Mouse (Mus musculus) MEL (cell line): ENCODE measurements around the gene Sun5. TPM values are rescaled to one million over a fixed set of nuclear protein-coding genes. Genes with fewer than 3 reads are reported as not detected.
A peak's percentile ranks its signal among the peaks of the same experiment; 100 is the strongest.
"Not testable (repeated sequence)": the region's sequence is repeated elsewhere in the genome, so short reads cannot be mapped to it uniquely, and the experiment has no call there.

Experiments used
- DNase-seq: peaks from one replicate; pipeline ENCODE4 v3.0.0; 2011; ENCODE audit warnings: low read depth, low spot score
- H3K27ac ChIP-seq: 2 replicates; pipeline ENCODE4 v1.5.1; 2012; ENCODE audit warnings: low read depth, mild to moderate bottlenecking, control low read depth, low read length, moderate library complexity; ENCODE audit not compliant: control insufficient read depth
- H3K27me3 ChIP-seq, 2 experiments: fragments of 150-350 bp in 1 of 2; sonication (generic) in 1 of 2; 2 replicates each; pipeline ENCODE4 v1.6.1; 2012; ENCODE audit warnings: low read length in 2 of 2, mild to moderate bottlenecking in 2 of 2, improper control_type of control experiment in 1 of 2, moderate library complexity in 1 of 2; ENCODE audit not compliant: insufficient read depth in 2 of 2, control insufficient read depth in 1 of 2
- H3K36me3 ChIP-seq, 2 experiments: 2 replicates each; pipeline ENCODE4 v1.6.1; 2012 to 2014; ENCODE audit warnings: low read length in 2 of 2, improper control_type of control experiment in 1 of 2, inconsistent platforms in 1 of 2, mild to moderate bottlenecking in 1 of 2; ENCODE audit not compliant: insufficient read depth in 2 of 2, control insufficient read depth in 1 of 2
- H3K4me1 ChIP-seq, 2 experiments: fragments of 150-350 bp in 1 of 2; sonication (generic) in 1 of 2; 2 replicates each; pipeline ENCODE4 v1.6.1; 2012; ENCODE audit warnings: low read length in 2 of 2, improper control_type of control experiment in 1 of 2, mild to moderate bottlenecking in 1 of 2; ENCODE audit not compliant: insufficient read depth in 2 of 2, control insufficient read depth in 1 of 2
- H3K4me3 ChIP-seq, 2 experiments: fragments of 150-350 bp in 1 of 2; sonication (generic) in 1 of 2; 2 replicates each; pipeline ENCODE4 v1.5.1; 2012; ENCODE audit warnings: low read depth in 2 of 2, low read length in 2 of 2, mild to moderate bottlenecking in 2 of 2, moderate library complexity in 2 of 2, control low read depth in 1 of 2, improper control_type of control experiment in 1 of 2; ENCODE audit not compliant: control insufficient read depth in 1 of 2, insufficient read depth in 1 of 2
- H3K79me2 ChIP-seq: 2 replicates; pipeline ENCODE4 v1.6.1; 2012; ENCODE audit warnings: mild to moderate bottlenecking, low read length, moderate library complexity; ENCODE audit not compliant: control insufficient read depth, poor library complexity, insufficient read depth
- H3K9ac ChIP-seq: 2 replicates; pipeline ENCODE4 v1.6.1; 2012; ENCODE audit warnings: low read depth, mild to moderate bottlenecking, control low read depth, low read length, moderate library complexity; ENCODE audit not compliant: control insufficient read depth, poor library complexity, severe bottlenecking
- H3K9me3 ChIP-seq: fragments of 150-350 bp; sonication (generic); replicated peaks from 2 replicates; pipeline ENCODE4 v1.6.1; 2012; ENCODE audit warnings: mild to moderate bottlenecking, low read length, improper control_type of control experiment, moderate library complexity; ENCODE audit not compliant: insufficient read depth
- CTCF ChIP-seq, 3 experiments: IDR thresholded peaks in 2 of 3; conservative IDR thresholded peaks in 1 of 3; 2 replicates each; pipeline ENCODE4 v1.5.1; 2011 to 2012; ENCODE audit warnings: low read length in 3 of 3, low read depth in 2 of 3, mild to moderate bottlenecking in 2 of 3, improper control_type of control experiment in 1 of 3, inconsistent platforms in 1 of 3, mixed read lengths in 1 of 3, moderate library complexity in 1 of 3; ENCODE audit not compliant: control insufficient read depth in 1 of 3, insufficient read depth in 1 of 3, poor library complexity in 1 of 3, severe bottlenecking in 1 of 3
- E2F4 ChIP-seq: IDR thresholded peaks from 2 replicates; pipeline ENCODE4 v1.6.1; 2011; ENCODE audit warnings: low read depth, low read length, improper control_type of control experiment, borderline replicate concordance
- JUND ChIP-seq: IDR thresholded peaks from 2 replicates; pipeline ENCODE4 v1.6.1; 2011; ENCODE audit warnings: low read depth, mild to moderate bottlenecking, improper control_type of control experiment, low read length
- MAX ChIP-seq: IDR thresholded peaks from 2 replicates; pipeline ENCODE4 v1.6.1; 2011; ENCODE audit warnings: low read length, improper control_type of control experiment
- RAD21 ChIP-seq: IDR thresholded peaks from 2 replicates; pipeline ENCODE4 v1.6.1; 2011; ENCODE audit warnings: mild to moderate bottlenecking, low read depth, low read length, improper control_type of control experiment
- SMC3 ChIP-seq: IDR thresholded peaks from 2 replicates; pipeline ENCODE4 v1.6.1; 2011; ENCODE audit warnings: low read depth, low read length, improper control_type of control experiment
- TAL1 ChIP-seq: IDR thresholded peaks from 2 replicates; pipeline ENCODE4 v1.6.1; 2012; ENCODE audit warnings: mild to moderate bottlenecking, inconsistent platforms, low read length, moderate library complexity, mixed read lengths
- USF2 ChIP-seq, 2 experiments: IDR thresholded peaks; 2 replicates each; pipeline ENCODE4 v1.6.1; 2011 to 2012; ENCODE audit warnings: improper control_type of control experiment in 2 of 2, low read length in 2 of 2, borderline replicate concordance in 1 of 2, inconsistent platforms in 1 of 2, low read depth in 1 of 2, mild to moderate bottlenecking in 1 of 2; ENCODE audit not compliant: insufficient read depth in 1 of 2
- ZC3H11A ChIP-seq: IDR thresholded peaks from 2 replicates; pipeline ENCODE4 v1.6.1; 2012; ENCODE audit warnings: low read depth, mild to moderate bottlenecking, inconsistent platforms, low read length, improper control_type of control experiment
- ZNF384 ChIP-seq: IDR thresholded peaks from 2 replicates; pipeline ENCODE4 v1.6.1; 2012; ENCODE audit warnings: low read depth, mild to moderate bottlenecking, inconsistent platforms, low read length, improper control_type of control experiment
- polyA plus RNA-seq, 2 experiments: library from polyadenylated mRNA; stranded (reverse) in 1 of 2; unstranded in 1 of 2; fragments of >175 nt in 1 of 2; fragments of >200 nt in 1 of 2; gene quantifications; 2 replicates each; pipeline versions ENCODE4 v1.2.1 to v1.2.4; 2012; ENCODE audit warnings: low replicate concordance in 2 of 2, low read depth in 1 of 2; ENCODE audit not compliant: insufficient read length in 2 of 2, insufficient read depth in 1 of 2, missing spikeins in 1 of 2
- total RNA-seq: library from RNA; depleted of rRNA; stranded (reverse); fragments of 300-350 nt; gene quantifications from 2 replicates; pipeline ENCODE4 v1.2.3, GENCODE M21; 2012; rRNA removed

Gene Sun5
- total and polyA plus RNA-seq, 3 experiments: not detected

- Histone ChIP-seq H3K4me3 (no peak overlapping the region), H3K27me3 (peaks cover 0 to 2% of the 10 kb centered on the region in 2 experiments; a peak in 2 of 4 replicates), H3K27ac (no peak overlapping the region), H3K9ac (no peak overlapping the region), H3K9me3 (no peaks in the 10 kb centered on the region), H3K36me3 (no peaks in the 10 kb centered on the region), H3K79me2 (no peaks in the 10 kb centered on the region), H3K4me1 (no peaks in the 10 kb centered on the region)
- no peak for DNase-seq
- TF ChIP-seq MAX: no peak
- no peak for TF ChIP-seq ZNF384
- TF ChIP-seq JUND: no peak
- TF ChIP-seq TAL1: no peak
- TF ChIP-seq E2F4: no peak
- TF ChIP-seq USF2 (IDR thresholded peaks at IDR 0.05; ENCODE audit: borderline replicate concordance in 1 of 2, insufficient read depth in 1 of 2, low read depth in 1 of 2, low read length in 2 of 2): no peak
These were observed 62.7 kb downstream of the Sun5 start for GRCm38 (mm10) chr2:153808146-153808545.

GRCm38 (mm10) chr2:153807464-153807863 lies 63.4 kb downstream of the Sun5 start:
- H3K4me3 ChIP-seq, H3K27me3 ChIP-seq, H3K4me1 ChIP-seq, H3K79me2 ChIP-seq, H3K9ac ChIP-seq, H3K27ac ChIP-seq, H3K36me3 ChIP-seq, H3K9me3 ChIP-seq: not testable (repeated sequence)
- TF ChIP-seq ZC3H11A (0 out of 2 replicates have a peak, but pooled peaks have one; percentile 12), RAD21 (peak; percentile 50), SMC3 (peak; percentile 49), CTCF (IDR thresholded peaks at IDR 0.05 in 2 of 3, conservative IDR thresholded peaks at IDR 0.05 in 1 of 3; ENCODE audit: control insufficient read depth in 1 of 3, insufficient read depth in 1 of 3, low read depth in 2 of 3, low read length in 3 of 3, poor library complexity in 1 of 3, severe bottlenecking in 1 of 3) (peak; percentile 53 to 63 (median 62); a peak in 5 of 6 replicates)
- peak; percentile 58 for DNase-seq

Other genes with a start within 250 kb of the Sun5 start
- 25.3 and 25.5 TPM in 2 replicates for gene Commd7, start 238.3 kb downstream of the Sun5 start, total RNA-seq
- 10 to 100 TPM in 1 of 2 experiments, not detected in 1; 36.1 TPM for gene Commd7, start 238.3 kb downstream of the Sun5 start, polyA plus RNA-seq
- 10.1 and 11.6 TPM in 2 replicates for gene Dnmt3b, start 221.6 kb downstream of the Sun5 start, total RNA-seq
- 10 to 100 TPM in 1 of 2 experiments, not detected in 1; 17.5 TPM for gene Dnmt3b, start 221.6 kb downstream of the Sun5 start, polyA plus RNA-seq
- gene Dnmt3c, start 174.4 kb downstream of the Sun5 start, total RNA-seq: 0.26 and 0.65 TPM in 2 replicates
- under 1 TPM in 1 of 2 experiments, not detected in 1; 0.45 TPM for gene Dnmt3c, start 174.4 kb downstream of the Sun5 start, polyA plus RNA-seq
- 57.7 and 60.0 TPM in 2 replicates for gene Mapre1, start 129.8 kb downstream of the Sun5 start, total RNA-seq
- 10 to 100 TPM in 1 of 2 experiments, not detected in 1; 94.8 TPM for gene Mapre1, start 129.8 kb downstream of the Sun5 start, polyA plus RNA-seq
- 0.04 and 0.13 TPM in 2 replicates for gene Efcab8, start 91.2 kb downstream of the Sun5 start, total RNA-seq
- gene Efcab8, start 91.2 kb downstream of the Sun5 start, polyA plus RNA-seq: under 1 TPM in 1 of 2 experiments, not detected in 1; 0.19 TPM
- not detected in 2 replicates for gene Bpifb2, start 4.0 kb upstream of the Sun5 start, total RNA-seq
- gene Bpifb2, start 4.0 kb upstream of the Sun5 start, polyA plus RNA-seq: not detected
- gene Bpifb6, start 29.3 kb upstream of the Sun5 start, total RNA-seq: not detected in 2 replicates
- not detected for gene Bpifb6, start 29.3 kb upstream of the Sun5 start, polyA plus RNA-seq
- not detected in 2 replicates for gene Bpifb3, start 47.1 kb upstream of the Sun5 start, total RNA-seq
- not detected for gene Bpifb3, start 47.1 kb upstream of the Sun5 start, polyA plus RNA-seq
- gene Bpifb4, start 67.1 kb upstream of the Sun5 start, total RNA-seq: not detected in 2 replicates
- not detected for gene Bpifb4, start 67.1 kb upstream of the Sun5 start, polyA plus RNA-seq
- not detected in 2 replicates for gene Bpifa6, start 103.9 kb upstream of the Sun5 start, total RNA-seq
- gene Bpifa6, start 103.9 kb upstream of the Sun5 start, polyA plus RNA-seq: not detected
- not detected in 2 replicates for gene Bpifa2, start 137.2 kb upstream of the Sun5 start, total RNA-seq
- gene Bpifa2, start 137.2 kb upstream of the Sun5 start, polyA plus RNA-seq: not detected